Mouse (Mus musculus): ENCODE data around the gene Tfe3. TPM values are rescaled to one million over a fixed set of nuclear protein-coding genes. Genes with fewer than 3 reads are reported as not detected.
A peak's percentile ranks its signal among the peaks of the same experiment; 100 is the strongest.
"Not testable (repeated sequence)": the region's sequence is repeated elsewhere in the genome, so short reads cannot be mapped to it uniquely, and the experiment has no call there.

Tfe3 gene
- polyA plus RNA-seq, 1 experiment from 2014 or later, result 36.5 TPM

DNA sequence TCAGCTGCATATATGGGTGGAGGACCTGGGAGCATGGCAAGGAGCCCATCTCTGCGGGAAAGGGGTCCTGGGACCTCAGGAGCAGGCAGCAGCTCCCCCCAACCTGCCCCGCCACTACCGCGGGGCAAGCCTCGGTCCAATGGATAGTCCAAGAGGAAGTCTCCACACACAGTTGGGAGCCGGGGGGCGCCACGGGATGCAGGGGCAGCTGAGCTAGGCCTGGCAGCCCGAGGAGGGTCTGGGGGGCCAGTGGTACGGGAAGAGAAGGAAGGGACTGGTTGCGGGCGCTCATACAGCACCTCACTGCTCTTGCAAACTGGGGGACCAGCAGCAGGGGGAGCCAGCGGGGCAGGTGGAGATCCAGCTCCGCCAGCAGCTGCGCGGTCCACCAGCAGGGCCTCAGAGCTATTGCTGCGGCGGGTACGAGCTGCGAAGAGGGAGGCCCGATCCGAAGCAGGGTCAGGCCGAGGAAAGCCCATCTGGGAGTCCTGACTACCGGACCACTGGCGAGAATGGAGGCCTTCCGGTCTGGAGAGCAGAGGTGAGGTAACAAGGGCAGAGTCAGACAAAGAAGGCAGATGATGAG is 28.7 kb upstream of the Tfe3 start:
- H3K27ac ChIP-seq, result no peak overlapping the region
- H3K4me1 ChIP-seq (replicated peaks), result peaks cover 13% of the 10 kb centered on the region
- H3K36me3 ChIP-seq, result peaks cover 33% of the 10 kb centered on the region; the same call in 1 of the 2 replicates
- no peaks in the 10 kb centered on the region for H3K27me3 ChIP-seq (ENCODE audit: insufficient read depth, poor library complexity, severe bottlenecking)
- WGBS, result 34% methylated on average over 26 of the region's 26 CpGs
- peak; percentile 60 for DNase-seq (ENCODE audit: low spot score)
- no peak overlapping the region for H3K4me3 ChIP-seq
- peaks cover 4% of the 10 kb centered on the region; the same call in 1 of the 2 replicates for H3K9me3 ChIP-seq

DNA sequence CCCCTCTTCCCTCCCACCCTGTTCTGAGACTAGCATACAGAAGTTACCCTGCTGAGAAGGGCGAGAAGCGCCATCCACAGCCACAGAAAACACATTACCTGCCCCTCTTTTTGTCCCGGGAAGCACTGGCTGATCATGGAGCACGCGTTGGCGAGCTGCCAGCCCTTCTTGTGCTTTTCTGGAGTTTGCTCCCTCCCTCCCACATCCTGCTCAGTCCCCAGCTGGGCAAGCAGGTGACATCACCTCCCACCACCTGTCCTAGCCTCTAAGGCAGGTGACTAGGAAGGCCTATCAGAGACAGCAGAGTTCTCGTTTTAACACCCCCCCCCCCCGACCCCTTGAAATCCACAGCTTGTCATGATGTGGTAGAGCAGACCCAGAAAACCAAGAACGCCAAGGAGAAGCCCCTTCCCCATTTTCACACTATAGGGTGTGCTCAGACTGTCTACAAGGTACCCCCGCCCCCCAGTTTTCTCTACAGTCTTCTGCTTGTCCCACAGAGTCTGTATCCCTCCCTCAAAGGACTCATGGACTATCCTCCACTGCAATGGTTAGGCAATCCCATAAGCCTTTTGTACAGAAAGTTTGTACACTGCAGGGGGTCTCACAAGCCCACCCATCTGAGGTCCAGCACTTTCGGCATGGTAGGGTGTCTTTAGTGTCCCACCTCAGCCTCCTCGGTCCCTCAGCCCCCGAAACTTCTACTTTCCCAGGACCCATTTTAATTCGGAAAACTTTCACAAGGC is 22.9 kb upstream of the Tfe3 start:
- Histone ChIP-seq H3K9me3 (no peaks in the 10 kb centered on the region; the same call in 1 of the 2 replicates), H3K27me3 (ENCODE audit: insufficient read depth, poor library complexity, severe bottlenecking) (no peaks in the 10 kb centered on the region), H3K4me1 (replicated peaks) (no peaks in the 10 kb centered on the region), H3K27ac (no peak overlapping the region), H3K4me3 (no peak overlapping the region), H3K36me3 (peaks cover 27% of the 10 kb centered on the region; the same call in 1 of the 2 replicates)
- DNase-seq (ENCODE audit: low spot score), result no peak
- WGBS, result 74% methylated on average over 14 of the region's 14 CpGs

DNA sequence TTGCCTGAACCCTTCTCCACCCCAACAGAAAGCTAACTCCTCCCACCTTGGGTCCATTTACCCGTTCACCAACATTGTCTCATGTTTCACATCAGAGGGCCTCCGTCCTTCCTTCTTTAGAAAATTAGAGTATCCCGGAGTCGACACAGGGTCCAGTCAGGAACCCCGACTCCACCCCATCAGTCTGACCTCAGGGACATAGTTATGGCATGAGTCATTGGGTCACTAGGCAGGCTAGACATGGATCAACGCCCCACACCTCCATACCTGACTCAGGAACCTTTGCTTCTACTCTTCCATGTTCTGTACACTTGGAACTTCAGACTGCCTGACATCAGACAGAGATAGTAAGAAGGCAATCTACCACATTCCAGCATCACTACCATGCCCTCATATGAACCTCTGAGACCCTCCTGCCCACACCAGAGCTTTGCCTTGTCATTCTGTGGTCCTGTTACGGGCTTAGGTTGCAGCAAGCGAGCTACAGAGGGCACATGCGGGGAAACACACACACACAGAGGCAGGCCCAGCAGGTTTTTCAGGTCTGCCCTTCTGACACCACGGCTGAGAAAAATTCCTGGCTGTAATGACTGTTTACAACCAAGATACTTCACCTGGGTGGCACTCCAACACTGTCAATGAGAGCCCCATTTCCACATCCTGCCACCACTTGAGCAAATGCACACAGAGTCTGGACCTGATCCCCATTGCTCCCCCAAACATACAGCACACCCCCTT is 22.1 kb upstream of the Tfe3 start:
- H3K36me3 ChIP-seq, result peaks cover 23% of the 10 kb centered on the region; the same call in 1 of the 2 replicates
- H3K9me3 ChIP-seq, result no peaks in the 10 kb centered on the region; the same call in 1 of the 2 replicates
- no peak overlapping the region for H3K4me3 ChIP-seq
- H3K4me1 ChIP-seq (replicated peaks), result no peaks in the 10 kb centered on the region
- no peaks in the 10 kb centered on the region for H3K27me3 ChIP-seq (ENCODE audit: insufficient read depth, poor library complexity, severe bottlenecking)
- WGBS, result 68% methylated on average over 10 of the region's 10 CpGs
- no peak overlapping the region for H3K27ac ChIP-seq
- no peak for DNase-seq (ENCODE audit: low spot score)

DNA sequence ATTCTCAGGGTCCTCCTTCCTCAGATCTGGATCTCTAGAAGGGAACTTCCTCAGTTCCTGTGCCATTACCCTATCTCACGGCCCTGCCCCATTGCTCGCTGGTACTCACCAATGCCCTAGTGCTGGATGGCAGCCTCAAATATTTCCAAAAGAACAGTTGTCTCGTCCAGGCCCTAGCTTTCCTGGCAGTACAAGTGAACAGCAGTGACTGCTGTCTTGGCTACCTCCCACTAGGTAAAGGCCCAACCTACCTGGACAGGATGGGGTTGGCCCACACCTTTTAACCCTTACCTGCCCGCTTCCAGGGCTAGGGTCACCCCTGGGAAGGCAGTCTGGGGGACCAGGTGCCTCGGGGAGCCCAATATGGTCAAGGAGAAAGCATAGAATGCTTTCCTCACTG is 21.3 kb upstream of the Tfe3 start:
- Histone ChIP-seq H3K9me3 (no peaks in the 10 kb centered on the region; the same call in 1 of the 2 replicates), H3K27ac (no peak overlapping the region), H3K4me3 (no peak overlapping the region), H3K36me3 (peaks cover 15% of the 10 kb centered on the region; the same call in 1 of the 2 replicates), H3K4me1 (replicated peaks) (no peaks in the 10 kb centered on the region), H3K27me3 (ENCODE audit: insufficient read depth, poor library complexity, severe bottlenecking) (no peaks in the 10 kb centered on the region)
- 80% methylated on average over 5 of the region's 5 CpGs for WGBS
- DNase-seq (ENCODE audit: low spot score), result no peak

DNA sequence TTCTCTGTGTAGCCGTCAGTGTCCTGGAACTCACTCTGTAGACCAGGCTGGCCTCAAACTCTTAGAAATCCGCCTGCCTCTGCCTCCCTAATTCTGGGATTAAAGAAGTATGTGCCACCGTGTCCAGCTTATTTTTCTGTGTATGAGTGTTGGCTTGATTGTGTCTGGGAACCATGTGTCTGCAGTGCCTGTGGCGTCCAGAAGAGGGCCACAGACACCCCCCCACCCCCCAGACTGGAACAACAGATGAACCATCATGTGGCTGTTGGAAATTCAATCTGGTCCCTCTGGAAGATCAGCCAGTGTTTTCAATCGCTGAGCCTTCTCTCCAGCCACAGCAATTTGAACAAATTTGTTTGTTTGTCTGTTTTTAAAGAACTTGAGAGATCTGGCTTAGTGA is 18.9 kb upstream of the Tfe3 start:
- no peaks in the 10 kb centered on the region for H3K9me3 ChIP-seq
- H3K4me1 ChIP-seq (replicated peaks), result no peaks in the 10 kb centered on the region
- no peaks in the 10 kb centered on the region for H3K27me3 ChIP-seq (ENCODE audit: insufficient read depth, poor library complexity, severe bottlenecking)
- H3K27ac ChIP-seq, result no peak overlapping the region
- DNase-seq (ENCODE audit: low spot score), result no peak
- H3K4me3 ChIP-seq, result no peak overlapping the region
- 59% methylated on average over 5 of the region's 5 CpGs for WGBS
- H3K36me3 ChIP-seq, result no peaks in the 10 kb centered on the region

DNA sequence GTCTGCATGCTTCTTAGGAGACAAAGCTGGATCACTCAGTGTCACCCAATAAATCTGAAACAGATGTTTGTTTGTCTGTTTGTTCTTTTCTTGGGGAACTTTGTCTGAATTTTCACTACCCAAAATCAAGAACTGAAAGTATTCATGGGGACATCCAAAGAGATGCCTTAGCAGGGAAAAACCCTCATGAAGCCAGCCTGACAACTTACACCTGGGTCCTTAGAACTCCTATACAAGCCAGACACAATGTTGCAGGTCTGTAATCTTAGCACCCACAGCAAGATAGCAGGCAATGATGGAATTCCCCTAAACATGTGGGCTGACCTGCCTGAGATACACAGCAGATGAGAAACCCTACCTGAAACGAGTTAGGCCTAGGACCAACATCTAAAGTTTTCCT is 17.4 kb upstream of the Tfe3 start:
- no peaks in the 10 kb centered on the region for H3K9me3 ChIP-seq
- H3K4me1 ChIP-seq (replicated peaks), result peaks cover 4% of the 10 kb centered on the region; the same call in 1 of the 2 replicates
- 68% methylated on average over 1 of the region's 1 CpGs for WGBS
- H3K27ac ChIP-seq, result no peak overlapping the region
- no peaks in the 10 kb centered on the region for H3K36me3 ChIP-seq
- H3K4me3 ChIP-seq, result no peak overlapping the region
- no peaks in the 10 kb centered on the region for H3K27me3 ChIP-seq (ENCODE audit: insufficient read depth, poor library complexity, severe bottlenecking)
- no peak for DNase-seq (ENCODE audit: low spot score)

DNA sequence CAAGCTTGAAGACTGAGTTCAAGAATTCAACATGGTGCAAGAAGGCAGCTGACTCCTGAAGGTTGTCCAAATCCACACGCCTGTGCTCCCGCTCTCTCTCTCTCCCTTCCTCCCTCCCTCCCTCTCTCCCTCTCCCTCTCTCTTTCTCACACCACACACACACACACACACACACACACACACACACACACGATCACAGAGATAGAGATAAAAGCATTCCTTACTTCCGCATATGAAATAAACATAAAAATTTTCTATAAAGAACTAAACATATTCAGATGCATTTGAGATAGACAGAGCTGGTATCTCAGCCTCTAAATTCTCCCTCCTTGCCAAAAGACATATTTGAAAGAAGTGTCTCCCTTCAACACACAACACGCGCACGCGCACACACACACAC is 16.9 kb upstream of the Tfe3 start:
- 93% methylated on average over 8 of the region's 8 CpGs for WGBS
- H3K27ac ChIP-seq, result no peak overlapping the region
- no peak for DNase-seq (ENCODE audit: low spot score)
- H3K36me3 ChIP-seq, result no peaks in the 10 kb centered on the region
- no peak overlapping the region for H3K4me3 ChIP-seq
- peaks cover 7% of the 10 kb centered on the region; the same call in 1 of the 2 replicates for H3K4me1 ChIP-seq (replicated peaks)
- H3K27me3 ChIP-seq (ENCODE audit: insufficient read depth, poor library complexity, severe bottlenecking), result no peaks in the 10 kb centered on the region
- H3K9me3 ChIP-seq, result no peaks in the 10 kb centered on the region

DNA sequence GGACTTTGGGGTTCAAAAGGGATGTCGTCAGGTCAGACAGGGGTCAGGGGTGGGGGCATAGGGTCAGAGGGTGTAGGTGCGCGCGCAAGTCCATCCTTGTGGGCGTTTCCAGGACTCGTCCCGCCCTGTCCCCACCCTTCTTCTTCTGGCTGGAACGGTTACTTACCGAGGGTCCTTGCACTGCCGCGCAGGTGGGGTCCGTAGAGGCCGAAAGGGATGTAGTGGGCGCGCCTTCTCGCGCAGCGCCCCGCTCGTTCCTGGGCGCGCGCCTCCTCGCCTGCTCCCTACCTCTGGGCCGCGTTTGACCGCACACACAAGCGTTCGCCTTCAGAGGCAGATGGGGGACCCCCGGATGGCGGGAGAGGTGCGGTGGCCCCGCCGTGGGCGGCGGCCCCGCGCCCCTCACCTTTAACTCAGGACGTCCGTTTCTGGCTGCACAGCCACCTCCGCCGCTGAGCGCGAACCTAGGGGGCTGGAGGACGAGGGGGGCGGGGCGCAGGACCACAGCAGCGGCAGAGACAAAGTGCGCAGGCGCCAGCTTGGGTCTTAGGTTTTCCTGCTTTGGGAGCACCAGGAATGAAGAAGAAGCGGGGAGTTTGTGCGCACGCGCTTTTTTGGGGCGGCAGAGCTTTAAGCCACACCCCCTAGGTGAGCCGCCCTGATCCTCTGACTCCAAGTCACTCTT is 11.8 kb upstream of the Tfe3 start, which contains the start of gene Ccdc120:
Ccdc120 (minus strand) TSS at position 474 of the 685 bp plus-strand sequence.
- H3K4me1 ChIP-seq (replicated peaks), result peaks cover 7% of the 10 kb centered on the region; the same call in 1 of the 2 replicates
- H3K4me3 ChIP-seq, result peak within 1 kb of the TSS; percentile 69
- peak; percentile 77 for DNase-seq (ENCODE audit: low spot score)
- 16% methylated on average over 54 of the region's 56 CpGs for WGBS
- peak within 1 kb of the TSS; percentile 86 for H3K27ac ChIP-seq
- H3K27me3 ChIP-seq (ENCODE audit: insufficient read depth, poor library complexity, severe bottlenecking), result no peaks in the 10 kb centered on the region
- no peaks in the 10 kb centered on the region for H3K36me3 ChIP-seq
- H3K9me3 ChIP-seq, result no peaks in the 10 kb centered on the region

DNA sequence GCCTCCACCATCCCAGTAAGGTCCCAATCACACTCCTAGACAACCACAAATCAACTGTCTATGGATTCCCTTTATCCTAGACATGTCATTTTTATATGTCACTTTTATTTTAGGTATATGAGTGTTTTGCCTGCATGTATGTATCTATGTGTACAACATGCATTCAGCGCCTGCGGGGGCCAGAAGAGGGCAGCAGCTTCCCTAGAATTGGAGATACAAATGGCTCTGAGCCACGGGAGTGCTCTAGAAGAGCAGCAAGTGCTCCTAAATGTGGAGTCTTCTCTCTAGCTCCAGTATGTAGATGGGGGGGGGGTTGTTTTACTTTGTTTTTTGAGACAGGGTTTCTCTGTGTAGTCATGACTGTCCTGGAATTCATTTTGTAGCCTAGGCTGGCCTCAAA is 8.7 kb upstream of the Tfe3 start:
- not testable (repeated sequence) for H3K9me3 ChIP-seq; H3K4me3 ChIP-seq; DNase-seq (ENCODE audit: low spot score); H3K27ac ChIP-seq; H3K4me1 ChIP-seq (replicated peaks); H3K27me3 ChIP-seq (ENCODE audit: insufficient read depth, poor library complexity, severe bottlenecking); H3K36me3 ChIP-seq
- 19% methylated on average over 3 of the region's 3 CpGs for WGBS

DNA sequence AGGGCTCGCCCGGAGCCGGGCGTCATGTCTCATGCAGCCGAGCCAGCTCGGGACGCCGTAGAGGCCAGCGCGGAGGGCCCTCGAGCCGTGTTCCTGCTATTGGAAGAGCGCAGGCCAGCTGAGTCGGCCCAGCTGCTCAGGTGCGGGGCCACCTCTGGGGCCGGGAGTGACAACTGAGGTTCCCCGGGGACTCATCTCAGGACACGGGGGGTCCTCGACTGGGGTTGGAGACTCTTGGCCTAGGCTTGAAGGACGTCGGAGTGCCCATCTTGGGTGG is 499 bp downstream of the Tfe3 start:
- Histone ChIP-seq H3K27me3 (ENCODE audit: insufficient read depth, poor library complexity, severe bottlenecking) (no peaks in the 10 kb centered on the region), H3K4me3 (peak overlapping the region; percentile 72), H3K27ac (peak overlapping the region; percentile 86), H3K36me3 (peaks cover 21% of the 10 kb centered on the region), H3K4me1 (replicated peaks) (peaks cover 23% of the 10 kb centered on the region), H3K9me3 (peaks cover 16% of the 10 kb centered on the region)
- no peak for DNase-seq (ENCODE audit: low spot score)
- WGBS, result 11% methylated on average over 21 of the region's 21 CpGs

DNA sequence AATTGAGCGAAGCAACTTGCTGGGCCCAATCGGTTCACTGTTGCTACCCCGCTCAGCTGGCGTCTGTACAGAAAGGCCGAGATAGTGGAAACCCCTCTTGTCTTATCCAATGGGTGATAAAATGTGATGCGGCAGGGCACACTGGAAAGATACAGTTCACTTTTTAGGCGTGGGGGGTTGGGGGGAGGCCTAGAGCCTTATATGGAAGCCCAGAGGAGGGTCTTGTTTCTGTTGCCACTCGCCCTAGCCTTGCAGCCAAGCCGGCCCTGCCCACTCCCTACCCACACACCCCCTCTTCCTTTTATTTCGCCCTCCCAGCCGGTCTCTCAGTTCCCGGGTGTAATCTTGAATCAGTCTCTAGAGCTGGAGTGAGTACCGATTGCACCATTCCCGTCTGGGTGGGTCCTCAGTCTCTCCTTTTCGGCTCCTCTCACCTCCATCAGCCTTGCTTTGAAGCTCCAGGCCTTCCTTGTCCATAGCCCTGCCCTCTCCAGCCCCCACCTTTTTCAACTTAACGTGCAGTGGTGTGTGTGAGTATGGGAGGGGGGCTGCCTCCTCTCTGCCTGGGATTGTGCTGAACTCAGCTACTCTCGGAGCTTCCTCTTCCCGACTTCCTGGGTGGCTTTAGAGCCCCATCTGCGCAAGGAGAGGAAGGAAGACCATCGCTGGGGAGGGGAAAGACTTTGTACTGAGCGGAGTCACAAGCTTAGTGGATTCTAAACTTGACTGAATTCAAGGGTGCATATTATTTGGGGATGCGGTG is 1.5 kb downstream of the Tfe3 start:
- Histone ChIP-seq H3K4me1 (replicated peaks) (peaks cover 23% of the 10 kb centered on the region), H3K9me3 (peaks cover 16% of the 10 kb centered on the region), H3K27ac (peak overlapping the region; percentile 86), H3K4me3 (peak overlapping the region; percentile 72), H3K27me3 (ENCODE audit: insufficient read depth, poor library complexity, severe bottlenecking) (no peaks in the 10 kb centered on the region), H3K36me3 (peaks cover 31% of the 10 kb centered on the region)
- peak; percentile 37 for DNase-seq (ENCODE audit: low spot score)
- WGBS, result 14% methylated on average over 22 of the region's 22 CpGs

DNA sequence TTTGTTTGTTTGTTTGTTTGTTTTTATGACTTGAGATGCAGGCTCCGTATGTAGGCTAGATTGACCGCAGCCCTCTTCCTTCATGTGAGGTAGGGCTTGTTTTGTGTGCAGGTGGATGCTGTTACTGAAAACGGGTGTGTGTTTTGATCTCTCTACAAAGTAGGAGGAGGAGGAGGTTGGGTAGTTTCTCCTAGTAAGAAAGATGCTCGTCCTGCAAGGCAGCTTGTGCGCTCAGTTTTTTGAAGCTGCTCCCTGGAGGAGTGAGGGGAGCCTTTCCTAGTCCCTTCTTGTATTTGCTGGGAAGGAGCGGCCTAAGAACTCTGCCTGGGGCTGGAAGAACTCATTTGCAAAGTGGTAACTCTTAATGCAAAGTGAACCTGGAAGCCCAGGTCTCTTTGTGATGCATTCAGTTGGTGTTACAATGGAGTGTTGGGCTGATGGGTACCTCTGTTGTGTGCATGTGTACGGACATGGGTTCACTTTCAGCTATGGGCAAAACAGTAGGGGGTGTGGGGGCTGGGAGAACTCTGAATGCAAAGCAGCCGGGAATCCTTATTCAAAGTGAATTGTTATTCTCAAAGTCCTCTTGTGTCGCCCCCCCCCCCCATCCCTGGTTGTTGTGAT is 2.4 kb downstream of the Tfe3 start:
- H3K36me3 ChIP-seq, result peaks cover 39% of the 10 kb centered on the region
- WGBS, result 17% methylated on average over 9 of the region's 9 CpGs
- H3K27ac ChIP-seq, result peak overlapping the region; percentile 45; the same call in 1 of the 2 replicates
- peaks cover 23% of the 10 kb centered on the region for H3K4me1 ChIP-seq (replicated peaks)
- H3K27me3 ChIP-seq (ENCODE audit: insufficient read depth, poor library complexity, severe bottlenecking), result no peaks in the 10 kb centered on the region
- DNase-seq (ENCODE audit: low spot score), result peak; percentile 5
- H3K4me3 ChIP-seq, result peak overlapping the region; percentile 72
- H3K9me3 ChIP-seq, result peaks cover 16% of the 10 kb centered on the region
